Mouse (Mus musculus) lung, postnatal 0 days (tissue): ENCODE results near the gene Cep70. TPM values are rescaled to one million over a fixed set of nuclear protein-coding genes. Genes with fewer than 3 reads are reported as not detected.

Experiments used
- ATAC-seq: fragments of 200-750 bp; cut with Nextera tagmentation; 2 replicates; pipeline ENCODE4 v1.8.0; 2017; ENCODE audit warnings: moderate library complexity
- DNase-seq: peaks from one replicate; pipeline ENCODE4 v3.0.0-alpha.2; 2016; ENCODE audit warnings: low spot score
- H3K27ac ChIP-seq: fragments of 300-500 bp; sonication (generic); 2 replicates; pipeline ENCODE4 v1.5.1; 2014; ENCODE audit warnings: antibody characterized with exemption, mild to moderate bottlenecking, low read length, mixed read lengths
- H3K27me3 ChIP-seq: fragments of 300-500 bp; sonication (generic); replicated peaks from 2 replicates; pipeline ENCODE4 v1.6.1; 2014; ENCODE audit warnings: low read length, mixed read lengths; ENCODE audit not compliant: insufficient read depth
- H3K36me3 ChIP-seq: fragments of 300-500 bp; sonication (generic); 2 replicates; pipeline ENCODE4 v1.6.1; 2014; ENCODE audit warnings: low read length, mixed read lengths; ENCODE audit not compliant: insufficient read depth
- H3K4me1 ChIP-seq: fragments of 300-500 bp; sonication (generic); 2 replicates; pipeline ENCODE4 v1.6.1; 2014; ENCODE audit warnings: antibody characterized with exemption, low read depth, low read length, mixed read lengths; ENCODE audit not compliant: insufficient read depth
- H3K4me2 ChIP-seq: fragments of 300-500 bp; sonication (generic); replicated peaks from 2 replicates; pipeline ENCODE4 v1.6.1; 2014; ENCODE audit warnings: low read depth, mild to moderate bottlenecking, low read length, moderate library complexity, mixed read lengths
- H3K4me3 ChIP-seq: fragments of 300-500 bp; sonication (generic); 2 replicates; pipeline ENCODE4 v1.5.1; 2014; ENCODE audit warnings: low read depth, low read length
- H3K9ac ChIP-seq: fragments of 300-500 bp; sonication (generic); replicated peaks from 2 replicates; pipeline ENCODE4 v1.6.1; 2014; ENCODE audit warnings: low read depth, mild to moderate bottlenecking
- H3K9me3 ChIP-seq: fragments of 300-500 bp; sonication (generic); 2 replicates; pipeline ENCODE4 v1.6.1; 2016; ENCODE audit warnings: low read length, mixed read lengths
- CTCF ChIP-seq: IDR thresholded peaks from 2 replicates; pipeline ENCODE4 v1.5.1; 2016; ENCODE audit warnings: antibody characterized with exemption, mild to moderate bottlenecking
- EP300 ChIP-seq: IDR thresholded peaks from 2 replicates; pipeline ENCODE4 v1.6.1; 2016; ENCODE audit warnings: antibody characterized with exemption, mild to moderate bottlenecking, control low read depth
- WGBS: fragments of 180-500 bp; shearing (Covaris S2); extraction: QIAGEN DNeasy Blood & Tissue Kit; methylation state at CpG from one replicate; pipeline ENCODE4 v1.1.7; 2014; 5-methylcytosine and 5-hydroxymethylcytosine counted together
- polyA plus RNA-seq: library from polyadenylated mRNA; unstranded; fragments of >200 nt; fragmentation: Nextera tagmentation; extraction: Ambion mirVana; gene quantifications from 2 replicates; pipeline ENCODE4 v1.2.1, GENCODE M21; 2015

Gene Cep70
- polyA plus RNA-seq, 1 experiment from 2014 or later = 12.4 TPM

DNA sequence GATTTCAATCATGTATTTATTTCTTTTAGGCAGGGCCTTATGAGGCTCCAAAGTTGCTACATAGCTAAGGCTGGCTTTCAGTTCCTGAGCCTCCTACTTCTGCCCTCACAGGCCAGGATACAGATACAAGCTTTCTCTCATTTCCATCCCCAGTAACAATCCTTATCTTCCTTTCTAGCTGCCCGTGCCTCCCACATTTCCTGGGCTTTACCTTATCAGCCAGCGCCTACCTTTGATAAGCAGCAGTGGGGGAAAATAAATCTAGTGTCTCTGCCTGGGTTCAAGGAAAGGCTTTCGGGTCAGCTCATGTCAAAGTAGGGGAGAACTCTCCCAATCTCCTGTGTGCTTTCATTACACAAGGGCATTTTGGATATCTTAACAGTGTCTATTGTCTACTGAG is 98.4 kb downstream of the Cep70 start:
- H3K9me3 ChIP-seq = no peaks in the 10 kb centered on the region
- ATAC-seq = no peak
- 26% methylated on average over 3 of the region's 3 CpGs for WGBS
- no peaks in the 10 kb centered on the region for H3K36me3 ChIP-seq
- no peak for TF ChIP-seq CTCF
- no peak for TF ChIP-seq EP300
- H3K4me3 ChIP-seq = no peak overlapping the region
- no peaks in the 10 kb centered on the region for H3K27me3 ChIP-seq
- H3K4me1 ChIP-seq = no peaks in the 10 kb centered on the region
- no peak overlapping the region for H3K9ac ChIP-seq
- no peak overlapping the region for H3K27ac ChIP-seq
- no peak overlapping the region for H3K4me2 ChIP-seq
- no peak for DNase-seq

- no peaks in the 10 kb centered on the region for H3K36me3 ChIP-seq
- H3K4me3 ChIP-seq = no peak overlapping the region
- H3K9ac ChIP-seq = no peak overlapping the region
- no peaks in the 10 kb centered on the region for H3K9me3 ChIP-seq
- no peaks in the 10 kb centered on the region for H3K4me1 ChIP-seq
- DNase-seq (peak; percentile 67), ATAC-seq (peak; percentile 58)
- no peaks in the 10 kb centered on the region for H3K27me3 ChIP-seq
- no peak overlapping the region for H3K4me2 ChIP-seq
- TF ChIP-seq EP300 (no peak), CTCF (no peak)
- no peak overlapping the region for H3K27ac ChIP-seq
- 29% methylated on average over 4 of the region's 4 CpGs for WGBS
These were observed 102.2 kb downstream of the Cep70 start for GRCm38 (mm10) chr9:99345351-99345792.

Other genes starting within 250 kb of the Cep70 start
- 0.12 TPM in 1 of 2 replicates, not detected in the other for gene Gm1123, start 207.7 kb upstream of the Cep70 start, polyA plus RNA-seq
- gene Pik3cb, start 102.7 kb upstream of the Cep70 start, polyA plus RNA-seq = 4.1 and 4.5 TPM in 2 replicates
- not detected in 2 replicates for gene Faiml, start 6.1 kb upstream of the Cep70 start, polyA plus RNA-seq
- 1.3 and 1.5 TPM in 2 replicates for gene Esyt3, start 115.2 kb downstream of the Cep70 start, polyA plus RNA-seq
- gene Mras, start 194.0 kb downstream of the Cep70 start, polyA plus RNA-seq = 13.9 and 22.4 TPM in 2 replicates
- 17.1 and 19.2 TPM in 2 replicates for gene Nme9, start 208.1 kb downstream of the Cep70 start, polyA plus RNA-seq